Comparison of ENCODE assay signal across 11 mouse cellular contexts in the genomic region with DNA sequence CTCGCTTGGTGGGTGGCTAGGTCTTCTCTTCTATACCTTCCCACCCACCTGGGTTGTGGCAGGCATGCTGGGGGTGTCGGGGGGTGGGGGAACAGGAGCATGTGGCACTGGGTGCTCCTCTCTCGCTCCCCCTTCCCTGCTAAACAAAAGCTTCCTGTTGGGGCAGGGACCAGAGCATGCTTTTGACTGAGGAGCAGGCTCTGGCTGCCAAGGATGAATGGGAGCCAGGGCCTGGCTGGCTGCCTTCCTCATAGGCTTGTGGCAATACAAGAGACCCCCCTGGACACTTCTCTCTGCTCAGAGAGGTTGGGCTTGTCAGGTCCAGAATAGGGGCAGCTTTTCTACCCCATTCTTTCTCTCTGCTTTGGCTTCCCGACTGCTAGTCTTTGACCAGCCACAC. TPM values are rescaled to one million over a fixed set of nuclear protein-coding genes. Genes with fewer than 3 reads are reported as not detected.
DNase-seq lines count a peak whose midpoint lies in the region; ATAC-seq lines count a peak whose summit lies in the region.
"Had no signal": no experiment of that assay in that cellular context is flagged by ENCODE, and none has a peak within 500 bp of the region (broad histone marks: within the 10 kb centered on the region; RNA-seq: fewer than 3 reads in every experiment).

No protein-coding gene starts in this region.

- no peak overlapping the region for H3K4me2 ChIP-seq in hindbrain, embryonic 13.5 days
- no peak overlapping the region for H3K4me2 ChIP-seq in hindbrain, embryonic 11.5 days (replicated peaks; ENCODE audit: low read depth, low read length)
- no peak overlapping the region for H3K4me2 ChIP-seq in embryonic facial prominence, embryonic 14.5 days (ENCODE audit: low read depth, low read length)

- H3K9ac ChIP-seq in hindbrain, embryonic 13.5 days = no peak overlapping the region
- H3K9ac ChIP-seq in hindbrain, embryonic 11.5 days (ENCODE audit: low read depth, low read length) = no peak overlapping the region
- no peak overlapping the region for H3K9ac ChIP-seq in embryonic facial prominence, embryonic 14.5 days (ENCODE audit: low read depth, low read length)

- no peaks in the 10 kb centered on the region for H3K36me3 ChIP-seq in hindbrain, embryonic 13.5 days
- no peaks in the 10 kb centered on the region for H3K36me3 ChIP-seq in hindbrain, embryonic 11.5 days (ENCODE audit: control insufficient read depth, insufficient read depth, low read length)
- H3K36me3 ChIP-seq in embryonic facial prominence, embryonic 14.5 days (ENCODE audit: control insufficient read depth, insufficient read depth, low read length) = no peaks in the 10 kb centered on the region

- peaks cover 19% of the 10 kb centered on the region for H3K4me1 ChIP-seq in hindbrain, embryonic 13.5 days (replicated peaks)
- no peaks in the 10 kb centered on the region for H3K4me1 ChIP-seq in hindbrain, embryonic 11.5 days (replicated peaks; ENCODE audit: control insufficient read depth, insufficient read depth, low read length)
- H3K4me1 ChIP-seq in embryonic facial prominence, embryonic 14.5 days (ENCODE audit: control insufficient read depth, insufficient read depth, low read length) = peaks cover 42% of the 10 kb centered on the region

- peak; percentile 44; the same call in 1 of the 2 replicates for ATAC-seq in hindbrain, embryonic 13.5 days (ENCODE audit: low FRiP score)
- no peak for ATAC-seq in hindbrain, embryonic 11.5 days (ENCODE audit: low FRiP score)
- peak; percentile 20; the same call in 1 of the 2 replicates for ATAC-seq in embryonic facial prominence, embryonic 14.5 days (ENCODE audit: low read depth)
- no peak for ATAC-seq in frontal cortex, adult (ENCODE audit: low TSS enrichment)

- H3K27me3 ChIP-seq in hindbrain, embryonic 13.5 days = 0 out of 2 replicates have a peak, but pooled peaks cover 5% of the 10 kb centered on the region
- H3K27me3 ChIP-seq in hindbrain, embryonic 11.5 days (ENCODE audit: control insufficient read depth, insufficient read depth, low read length) = no peaks in the 10 kb centered on the region
- H3K27me3 ChIP-seq in embryonic facial prominence, embryonic 14.5 days (replicated peaks; ENCODE audit: control insufficient read depth, insufficient read depth, low read length) = no peaks in the 10 kb centered on the region

- no peak overlapping the region for H3K4me3 ChIP-seq in hindbrain, embryonic 13.5 days
- no peak overlapping the region for H3K4me3 ChIP-seq in hindbrain, embryonic 11.5 days (ENCODE audit: low read depth, low read length)
- no peak overlapping the region for H3K4me3 ChIP-seq in embryonic facial prominence, embryonic 14.5 days (ENCODE audit: low read depth, low read length)

- WGBS in hindbrain, embryonic 13.5 days = 53% methylated on average over 4 of the region's 4 CpGs
- WGBS in hindbrain, embryonic 11.5 days = 69% methylated on average over 4 of the region's 4 CpGs
- 46% methylated on average over 4 of the region's 4 CpGs for WGBS in embryonic facial prominence, embryonic 14.5 days

- DNase-seq in hindbrain, embryonic 11.5 days (ENCODE audit: low spot score) = no peak
- peak; percentile 29 for DNase-seq in right cerebral cortex, postnatal 14 days
- DNase-seq in right cerebral cortex, postnatal 25 days = no peak
- peak; percentile 79 for DNase-seq in embryonic facial prominence, embryonic 14.5 days (ENCODE audit: low spot score)
- DNase-seq in right cerebral cortex, postnatal 4 days = peak; percentile 56
- DNase-seq: kidney, postnatal 4 days; thymus, postnatal 36 days had no signal

- H3K27ac ChIP-seq in hindbrain, embryonic 13.5 days = no peak overlapping the region
- H3K27ac ChIP-seq in hindbrain, embryonic 11.5 days (ENCODE audit: low read depth, low read length) = no peak overlapping the region
- H3K27ac ChIP-seq in embryonic facial prominence, embryonic 14.5 days (replicated peaks; ENCODE audit: low read depth, low read length) = peak overlapping the region; percentile 66; the same call in 1 of the 2 replicates

- no peaks in the 10 kb centered on the region for H3K9me3 ChIP-seq in hindbrain, embryonic 13.5 days
- H3K9me3 ChIP-seq in hindbrain, embryonic 11.5 days (ENCODE audit: control insufficient read depth, low read length) = no peaks in the 10 kb centered on the region
- H3K9me3 ChIP-seq in embryonic facial prominence, embryonic 14.5 days (ENCODE audit: control insufficient read depth, low read length) = no peaks in the 10 kb centered on the region

RNA-seq across cellular contexts. Expression of a gene that starts 39.3 kb away (rescaled TPM):
- polyA plus RNA-seq in hindbrain, embryonic 13.5 days (2015; fragmentation: Nextera tagmentation; extraction: Ambion mirVana) = not detected in 2 replicates
- polyA plus RNA-seq in hindbrain, embryonic 11.5 days (2014; fragmentation: Nextera tagmentation; extraction: Ambion mirVana) = not detected in 2 replicates
- not detected in 2 replicates for polyA plus RNA-seq in embryonic facial prominence, embryonic 14.5 days (2014; fragmentation: Nextera tagmentation; extraction: Ambion mirVana)
- polyA plus RNA-seq: liver, adult 2 months; small intestine, adult 2 months had no signal

RNA-seq across cellular contexts. Expression of a gene that starts 58.1 kb away (rescaled TPM):
- 19.8 and 23.7 TPM in 2 replicates for polyA plus RNA-seq in hindbrain, embryonic 13.5 days (2015; fragmentation: Nextera tagmentation; extraction: Ambion mirVana)
- 6.2 and 6.3 TPM in 2 replicates for polyA plus RNA-seq in hindbrain, embryonic 11.5 days (2014; fragmentation: Nextera tagmentation; extraction: Ambion mirVana)
- polyA plus RNA-seq in embryonic facial prominence, embryonic 14.5 days (2014; fragmentation: Nextera tagmentation; extraction: Ambion mirVana) = 46.0 and 46.9 TPM in 2 replicates

Comparison
In these comparisons a context has a peak if more than half of its experiments do, and no peak if none do; other contexts are left out.
1. ATAC-seq: peak in hindbrain, embryonic 13.5 days (single experiment) and embryonic facial prominence, embryonic 14.5 days (single experiment); none in hindbrain, embryonic 11.5 days (single experiment) and frontal cortex, adult (single experiment).
2. DNase-seq: peak in right cerebral cortex, postnatal 14 days (single experiment), embryonic facial prominence, embryonic 14.5 days (single experiment) and right cerebral cortex, postnatal 4 days (single experiment); none in hindbrain, embryonic 11.5 days (single experiment) and right cerebral cortex, postnatal 25 days (single experiment).